Mouse (Mus musculus): Measurements from ENCODE around the gene Trpv2.

The Trpv2 gene

GRCm38 (mm10) chr11:62624341-62625291, 50.3 kb downstream of the Trpv2 start:
- in situ Hi-C loops (cut with MboI, MseI): no loop called here

GRCm38 (mm10) chr11:62629352-62630224, 55.3 kb downstream of the Trpv2 start:
- in situ Hi-C loops (cut with MboI, MseI): no loop called here

GRCm38 (mm10) chr11:62630225-62630821, 56.0 kb downstream of the Trpv2 start:
- in situ Hi-C loops (cut with MboI, MseI): no loop called here

GRCm38 (mm10) chr11:62631138-62631537, 56.9 kb downstream of the Trpv2 start:
- in situ Hi-C loops (cut with MboI, MseI): no loop called here

GRCm38 (mm10) chr11:62635406-62635805, 61.1 kb downstream of the Trpv2 start:
- in situ Hi-C loops (cut with MboI, MseI): no loop called here

- in situ Hi-C loops (cut with MboI, MseI): no loop called here
Measured at GRCm38 (mm10) chr11:62636105-62636839, 62.0 kb downstream of the Trpv2 start.

- in situ Hi-C loops (cut with MboI, MseI): no loop called here
Measured at GRCm38 (mm10) chr11:62636840-62637221, 62.5 kb downstream of the Trpv2 start.

GRCm38 (mm10) chr11:62637401-62637800, 63.1 kb downstream of the Trpv2 start:
- in situ Hi-C loops (cut with MboI, MseI): no loop called here

GRCm38 (mm10) chr11:62637806-62638205, 63.5 kb downstream of the Trpv2 start:
- in situ Hi-C loops (cut with MboI, MseI): no loop called here

GRCm38 (mm10) chr11:62638402-62638801, 64.1 kb downstream of the Trpv2 start:
- in situ Hi-C loops (cut with MboI, MseI): no loop called here

GRCm38 (mm10) chr11:62640378-62640777, 66.1 kb downstream of the Trpv2 start:
- in situ Hi-C loops (cut with MboI, MseI): no loop called here

- in situ Hi-C loops (cut with MboI, MseI): no loop called here
Measured at GRCm38 (mm10) chr11:62642023-62642844, 67.9 kb downstream of the Trpv2 start.

GRCm38 (mm10) chr11:62643011-62643631, 68.8 kb downstream of the Trpv2 start:
- in situ Hi-C loops (cut with MboI, MseI): no loop called here

- in situ Hi-C loops (cut with MboI, MseI): no loop called here
Measured at GRCm38 (mm10) chr11:62643681-62644363, 69.5 kb downstream of the Trpv2 start.

- in situ Hi-C loops (cut with MboI, MseI): loop anchor here in 1 of 2 experiments (5.0 kb wide), 1 partner anchor 83 kb away; no protein-coding TSS in a partner anchor
Measured at GRCm38 (mm10) chr11:62644602-62645336, 70.5 kb downstream of the Trpv2 start.

GRCm38 (mm10) chr11:62645337-62645675, 71.0 kb downstream of the Trpv2 start:
- in situ Hi-C loops (cut with MboI, MseI): loop anchor here in 1 of 2 experiments (5.0 kb wide), 1 partner anchor 82 kb away; no protein-coding TSS in a partner anchor

- in situ Hi-C loops (cut with MboI, MseI): loop anchor here in 1 of 2 experiments (5.0 kb wide), 1 partner anchor 81 kb away; no protein-coding TSS in a partner anchor
Measured at GRCm38 (mm10) chr11:62645732-62646494, 71.6 kb downstream of the Trpv2 start.

GRCm38 (mm10) chr11:62646495-62646843, 72.2 kb downstream of the Trpv2 start:
- in situ Hi-C loops (cut with MboI, MseI): loop anchor here in 1 of 2 experiments (5.0 kb wide), 1 partner anchor 81 kb away; no protein-coding TSS in a partner anchor
